Mouse (Mus musculus): ENCODE results near the gene Bcl11a.

DNA sequence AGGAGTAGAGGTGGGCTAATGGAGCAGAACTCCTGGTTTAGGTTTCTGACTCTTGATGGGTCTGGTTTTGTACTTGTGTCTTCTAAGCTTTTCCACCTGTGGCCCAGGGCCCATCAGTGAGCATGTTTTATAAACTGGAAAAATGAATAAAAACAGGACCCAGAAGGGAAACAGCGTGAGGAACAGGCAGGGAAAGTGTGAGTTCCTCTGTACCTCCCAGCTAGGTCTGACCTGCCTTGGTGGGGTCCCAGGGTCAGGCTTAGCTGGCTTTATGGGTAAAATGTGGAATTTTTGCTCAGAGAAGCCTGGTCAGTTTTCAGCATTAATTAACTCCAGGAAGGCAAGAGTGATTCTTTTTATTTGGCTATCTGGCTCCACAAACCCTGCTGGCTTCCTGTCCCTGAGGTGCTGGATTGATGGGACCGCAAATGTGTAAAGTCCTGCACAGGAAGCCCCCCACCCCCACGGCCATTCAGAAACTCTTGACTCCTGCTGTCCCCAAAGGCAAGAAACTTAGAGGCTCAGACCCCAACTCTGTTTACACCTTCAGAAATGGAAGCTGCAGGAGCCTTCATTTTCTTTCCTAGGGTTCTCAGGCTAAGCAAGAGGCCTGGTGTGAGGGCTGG is 136.8 kb downstream of the Bcl11a start:
- TF ChIP-seq GATA1 (IDR thresholded peaks at IDR 0.05; ENCODE audit: low read length) (no peak), TAL1 (IDR thresholded peaks at IDR 0.05; ENCODE audit: low read length) (no peak)

Data from erythroblast, embryonic 14.5 days (primary cell).